Mouse (Mus musculus) CH12.LX (cell line): ENCODE measurements around the gene Tectb.

Experiments
- BHLHE40 ChIP-seq: IDR thresholded peaks from 2 replicates; pipeline ENCODE4 v1.6.1; 2011; ENCODE audit warnings: mild to moderate bottlenecking, low read depth, low read length, improper control_type of control experiment
- CHD2 ChIP-seq: IDR thresholded peaks from 2 replicates; pipeline ENCODE4 v1.6.1; 2011; ENCODE audit warnings: low read length, improper control_type of control experiment
- CTCF ChIP-seq, 2 experiments: IDR thresholded peaks in 1 of 2; conservative IDR thresholded peaks in 1 of 2; 2 replicates each; pipeline ENCODE4 v1.5.1; 2011 to 2012; ENCODE audit warnings: low read depth in 2 of 2, low read length in 2 of 2, improper control_type of control experiment in 1 of 2, inconsistent platforms in 1 of 2, mild to moderate bottlenecking in 1 of 2, moderate library complexity in 1 of 2
- E2F4 ChIP-seq: IDR thresholded peaks from 2 replicates; pipeline ENCODE4 v1.6.1; 2011; ENCODE audit warnings: low read depth, low read length, improper control_type of control experiment; ENCODE audit not compliant: insufficient replicate concordance
- ELF1 ChIP-seq: IDR thresholded peaks from 2 replicates; pipeline ENCODE4 v1.6.1; 2014; ENCODE audit warnings: low read depth, mild to moderate bottlenecking, inconsistent platforms, low read length, improper control_type of control experiment
- MXI1 ChIP-seq: IDR thresholded peaks from 2 replicates; pipeline ENCODE4 v1.6.1; 2011; ENCODE audit warnings: mild to moderate bottlenecking, low read depth, low read length, improper control_type of control experiment
- NELFE ChIP-seq: IDR thresholded peaks from 2 replicates; pipeline ENCODE4 v1.6.1; 2011; ENCODE audit warnings: low read depth, low read length, improper control_type of control experiment
- POLR2A ChIP-seq: IDR thresholded peaks from 2 replicates; pipeline ENCODE4 v1.6.1; 2011; ENCODE audit warnings: low read depth, mild to moderate bottlenecking, improper control_type of control experiment, low read length
- ZMIZ1 ChIP-seq: IDR thresholded peaks from 2 replicates; pipeline ENCODE4 v1.6.1; 2012; ENCODE audit warnings: low read depth, mild to moderate bottlenecking, inconsistent platforms, low read length, improper control_type of control experiment

DNA sequence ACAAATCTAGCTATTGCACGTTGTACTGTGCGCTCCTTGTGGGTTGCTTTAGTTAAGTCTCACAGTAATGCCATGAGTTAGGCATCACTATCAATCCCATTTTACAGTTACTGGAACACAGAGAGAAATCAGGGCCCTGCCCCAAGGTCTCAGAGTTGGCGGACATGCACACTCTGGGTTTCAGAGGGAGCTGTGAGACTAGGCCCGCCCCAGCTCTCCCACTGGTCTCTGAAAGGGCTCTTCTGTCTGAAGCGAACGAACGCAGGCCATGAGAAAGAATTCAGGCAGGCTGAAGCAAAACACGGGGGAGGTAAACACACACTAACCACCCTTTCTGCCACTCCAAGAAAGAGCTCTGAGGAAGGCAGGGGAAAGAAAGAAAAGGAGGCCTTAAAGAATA lies 21.9 kb upstream of the Tectb start:
- no peak for TF ChIP-seq POLR2A
- no peak for TF ChIP-seq CTCF (conservative IDR thresholded peaks at IDR 0.05 in 1 of 2, IDR thresholded peaks at IDR 0.05 in 1 of 2; ENCODE audit: low read depth in 2 of 2, low read length in 2 of 2)
- no peak for TF ChIP-seq BHLHE40
- no peak for TF ChIP-seq ELF1
- TF ChIP-seq ZMIZ1, result no peak
- no peak for TF ChIP-seq CHD2
- TF ChIP-seq NELFE, result no peak
- TF ChIP-seq E2F4, result no peak
- no peak for TF ChIP-seq MXI1
